Mouse (Mus musculus) spleen, postnatal 0 days (tissue): Measurements from ENCODE around the gene Ccdc172. TPM values are rescaled to one million over a fixed set of nuclear protein-coding genes. Genes with fewer than 3 reads are reported as not detected.

Source experiments
- polyA plus RNA-seq: library from polyadenylated mRNA; unstranded; fragments of >200 nt; fragmentation: Nextera tagmentation; extraction: Ambion mirVana; gene quantifications from 2 replicates; pipeline ENCODE4 v1.2.1, GENCODE M21; 2015

Gene Ccdc172
- not detected in 2 replicates for polyA plus RNA-seq

DNA sequence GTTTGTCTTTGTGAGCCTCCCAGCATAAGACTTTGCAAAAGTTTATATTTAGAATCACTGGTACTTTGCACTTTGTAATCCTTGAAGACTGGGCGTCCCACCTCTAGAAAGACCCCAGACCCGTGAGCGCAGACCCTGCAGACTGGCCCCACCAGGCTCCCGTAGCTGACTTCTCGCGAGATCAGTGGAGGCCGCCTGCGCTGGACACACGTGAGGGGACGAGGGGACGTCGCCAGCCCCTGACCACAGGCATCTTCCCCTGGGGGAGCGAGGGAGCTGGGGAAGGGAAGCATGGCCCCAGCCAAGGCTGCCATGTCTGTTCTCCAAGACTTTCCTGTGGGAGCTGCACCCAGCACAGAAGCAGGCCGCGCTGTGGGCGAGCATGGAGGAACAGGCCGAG, at the start of gene Ccdc172:
Ccdc172 (plus strand) TSS at position 176 of the 400 bp plus-strand sequence.

Other genes starting within 250 kb of the Ccdc172 start
- gene Gfra1, start 56.1 kb upstream of the Ccdc172 start, polyA plus RNA-seq = 0.91 and 1.6 TPM in 2 replicates
- 0.13 TPM in 1 of 2 replicates, not detected in the other for gene Pnlip, start 140.5 kb downstream of the Ccdc172 start, polyA plus RNA-seq
- gene Pnliprp1, start 216.9 kb downstream of the Ccdc172 start, polyA plus RNA-seq = 38.5 and 96.8 TPM in 2 replicates
- 0.99 and 3.6 TPM in 2 replicates for gene Pnliprp2, start 247.7 kb downstream of the Ccdc172 start, polyA plus RNA-seq